Mouse (Mus musculus) kidney, adult 2 months (tissue): ENCODE measurements around the gene Dcakd.

ENCODE experiments used
- CTCF ChIP-seq: fragments of 200-500 bp; conservative IDR thresholded peaks from 2 replicates; pipeline ENCODE4 v1.5.1; 2011; ENCODE audit warnings: low read depth, mild to moderate bottlenecking, control low read depth, low read length, moderate library complexity, mixed read lengths; ENCODE audit not compliant: insufficient read depth, insufficient read length
- POLR2A ChIP-seq: fragments of 200-500 bp; IDR thresholded peaks from one replicate; pipeline ENCODE4 v1.6.1; 2011; ENCODE audit warnings: low read depth, low read length, control low read depth

DNA sequence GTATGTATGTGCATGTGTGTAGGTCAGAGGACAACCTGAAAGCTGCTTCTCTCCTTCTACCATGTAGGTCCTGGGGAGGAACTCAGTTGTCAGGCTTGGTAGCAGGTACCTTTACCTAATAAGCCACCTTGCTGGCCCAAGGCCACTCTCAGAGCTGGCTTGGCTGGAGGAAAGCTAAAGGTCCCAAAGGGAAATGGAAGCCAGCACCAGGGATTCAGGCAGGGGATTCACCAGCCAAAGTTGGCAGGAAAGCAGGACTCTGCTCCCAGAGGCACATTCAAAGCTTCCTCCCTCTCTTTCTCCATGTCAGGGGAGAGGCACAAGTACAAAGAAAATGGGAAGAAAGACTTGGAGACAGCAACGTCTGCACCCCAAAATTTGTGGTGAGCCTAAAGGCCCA, 23.3 kb downstream of the Dcakd start:
- no peak for TF ChIP-seq CTCF
- no peak for TF ChIP-seq POLR2A
